In genomic region chr14:87140963-87141486, GRCm38 (mm10) we compare ENCODE assay signal across 7 mouse cellular contexts. TPM values are rescaled to one million over a fixed set of nuclear protein-coding genes. Genes with fewer than 3 reads are reported as not detected.
A peak's percentile ranks its signal among the peaks of the same experiment; 100 is the strongest.
DNase-seq lines count a peak whose midpoint lies in the region; ATAC-seq lines count a peak whose summit lies in the region.

Gene Diaph3 (minus strand): TSS chr14:87141235.

- peak; percentile 88 for DNase-seq in adrenal gland, adult 8-10 months
- DNase-seq in embryo, embryonic 9.5 days (ENCODE audit: extremely low spot score): peak; percentile 98
- peak; percentile 95 to 99 for DNase-seq in gastrocnemius, postnatal 4 days (ENCODE audit: low spot score in 2 of 2)
- DNase-seq in left cerebral cortex, postnatal 36 days (ENCODE audit: low spot score in 2 of 2): peak; percentile 94
- DNase-seq in midbrain, embryonic 11.5 days (ENCODE audit: low spot score, missing footprints): peak; percentile 100
- peak; percentile 91 for DNase-seq in skeletal muscle tissue, adult 2 months (ENCODE audit: low read depth, low spot score)

- H3K9ac ChIP-seq in intestine, embryonic 16.5 days (ENCODE audit: low read depth, low read length): peak within 1 kb of the TSS; percentile 74
- peak within 1 kb of the TSS; percentile 74 for H3K9ac ChIP-seq in midbrain, embryonic 11.5 days (ENCODE audit: low read length)

- peak within 1 kb of the TSS; percentile 49 for H3K27ac ChIP-seq in intestine, embryonic 16.5 days (ENCODE audit: low read length)
- no peak within 1 kb of the TSS for H3K27ac ChIP-seq in midbrain, embryonic 11.5 days (ENCODE audit: low read depth, low read length)

- peak within 1 kb of the TSS; percentile 60 for H3K4me2 ChIP-seq in intestine, embryonic 16.5 days (ENCODE audit: low read depth, low read length)
- peak within 1 kb of the TSS; percentile 81 for H3K4me2 ChIP-seq in midbrain, embryonic 11.5 days

- intact Hi-C loops in left cerebral cortex, postnatal 36 days (cut with DNase I): no loop called here

- WGBS in intestine, embryonic 16.5 days: 0% methylated on average over 43 of the region's 43 CpGs
- WGBS in midbrain, embryonic 11.5 days: under 1% methylated on average over 42 of the region's 43 CpGs

- H3K36me3 ChIP-seq in intestine, embryonic 16.5 days (ENCODE audit: control insufficient read depth, insufficient read depth, low read length): no peaks in the 10 kb centered on the region
- no peaks in the 10 kb centered on the region for H3K36me3 ChIP-seq in midbrain, embryonic 11.5 days (ENCODE audit: control insufficient read depth, insufficient read depth, low read length)

- no peaks in the 10 kb centered on the region for H3K27me3 ChIP-seq in intestine, embryonic 16.5 days (replicated peaks; ENCODE audit: control insufficient read depth, insufficient read depth, low read length)
- H3K27me3 ChIP-seq in midbrain, embryonic 11.5 days (ENCODE audit: control insufficient read depth, insufficient read depth, low read length): no peaks in the 10 kb centered on the region

- peak; percentile 100 for ATAC-seq in intestine, embryonic 16.5 days
- peak; percentile 100 for ATAC-seq in midbrain, embryonic 11.5 days (ENCODE audit: low FRiP score)

- H3K4me1 ChIP-seq in intestine, embryonic 16.5 days (ENCODE audit: control insufficient read depth, insufficient read depth, low read length): no peaks in the 10 kb centered on the region
- peaks cover 5% of the 10 kb centered on the region; the same call in 1 of the 2 replicates for H3K4me1 ChIP-seq in midbrain, embryonic 11.5 days (ENCODE audit: control insufficient read depth, insufficient read depth, low read length)

- H3K9me3 ChIP-seq in intestine, embryonic 16.5 days (ENCODE audit: control insufficient read depth, low read length): no peaks in the 10 kb centered on the region
- H3K9me3 ChIP-seq in midbrain, embryonic 11.5 days (ENCODE audit: control insufficient read depth, low read length): no peaks in the 10 kb centered on the region

- peak within 1 kb of the TSS; percentile 71 for H3K4me3 ChIP-seq in intestine, embryonic 16.5 days (ENCODE audit: low read length)
- H3K4me3 ChIP-seq in midbrain, embryonic 11.5 days (ENCODE audit: low read depth, low read length): peak within 1 kb of the TSS; percentile 75

RNA-seq across cellular contexts. Expression of gene Diaph3, which starts in this region (rescaled TPM):
- 1 to 10 TPM in 1 of 4 experiments, under 1 TPM in 3; 0.73 to 1.7 (median 0.96) TPM for total RNA-seq in adrenal gland, adult 8-10 months (2022)
- total RNA-seq in gastrocnemius, postnatal 4 days (2021): 10 to 100 TPM; 12.1 to 15.3 TPM
- 7.0 and 7.7 TPM in 2 replicates for polyA plus RNA-seq in intestine, embryonic 16.5 days (2015; fragmentation: Nextera tagmentation; extraction: Ambion mirVana)
- 1 to 10 TPM; 3.8 to 4.1 TPM for total RNA-seq in left cerebral cortex, postnatal 36 days (2021)
- polyA plus RNA-seq in midbrain, embryonic 11.5 days (2014; fragmentation: Nextera tagmentation; extraction: Ambion mirVana): 7.4 and 8.7 TPM in 2 replicates
